Comparison of ENCODE assay signal across 9 mouse cellular contexts in the genomic region with DNA sequence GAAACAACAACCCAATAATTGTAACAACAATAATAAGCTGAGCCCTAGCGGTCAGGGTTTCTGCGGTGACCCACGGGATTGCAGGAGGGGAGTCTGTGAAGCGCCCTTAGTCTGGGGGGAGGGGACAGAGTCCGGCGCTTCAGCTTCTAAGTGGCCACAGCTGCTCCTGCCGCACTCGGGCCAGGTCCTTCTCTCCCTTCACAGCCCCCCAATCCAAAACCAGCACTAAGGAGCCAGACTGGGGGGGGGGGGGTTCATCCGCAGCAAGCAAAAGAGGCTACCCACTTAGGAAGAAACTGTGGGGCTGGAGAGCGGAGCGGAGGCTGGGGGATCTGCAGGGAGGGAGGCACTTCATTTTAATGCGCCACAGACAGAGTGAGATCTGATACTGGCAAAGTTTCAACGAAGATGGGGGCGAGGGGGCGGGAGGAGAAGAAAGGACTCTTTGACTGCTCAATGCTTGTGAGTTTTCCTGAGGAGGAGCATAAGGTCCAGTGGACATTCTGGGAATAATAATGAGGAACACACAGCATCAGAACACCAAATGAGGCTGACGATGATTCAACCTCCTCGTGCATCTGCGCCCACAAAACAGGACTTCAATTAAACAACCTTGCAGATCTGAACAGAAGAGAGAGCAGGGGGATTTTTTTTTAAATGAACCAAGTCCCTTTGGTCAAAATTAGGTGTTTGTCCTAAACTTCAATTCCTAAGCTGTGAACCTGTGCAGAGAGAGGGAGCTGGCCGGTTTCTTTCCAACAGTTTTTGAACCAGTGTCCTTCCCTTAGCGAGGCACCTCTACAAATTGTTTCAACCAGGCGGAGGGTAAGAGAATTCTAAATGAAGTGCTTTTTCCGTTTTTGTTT.
A peak's percentile ranks its signal among the peaks of the same experiment; 100 is the strongest.
DNase-seq lines count a peak whose midpoint lies in the region; ATAC-seq and TF ChIP-seq lines count a peak whose summit lies in the region.
"Had no signal": no experiment of that assay in that cellular context is flagged by ENCODE, and none has a peak within 500 bp of the region (broad histone marks: within the 10 kb centered on the region; RNA-seq: fewer than 3 reads in every experiment).

No protein-coding gene starts in this region.

- ATAC-seq in heart, embryonic 12.5 days (ENCODE audit: insufficient number of reproducible peaks, low FRiP score) = peak; percentile 72
- peak; percentile 92 for ATAC-seq in forebrain, postnatal 0 days
- ATAC-seq in stomach, embryonic 15.5 days (ENCODE audit: insufficient read depth, low FRiP score, low read depth) = peak; percentile 77; the same call in 1 of the 2 replicates
- ATAC-seq in megakaryocyte-erythroid progenitor cell, adult 5-6 weeks (replicated peaks; ENCODE audit: low FRiP score, low TSS enrichment, poor library complexity, severe bottlenecking) = no peak

- H3K9ac ChIP-seq in heart, embryonic 12.5 days = peak overlapping the region; percentile 58; the same call in 1 of the 2 replicates
- H3K9ac ChIP-seq in forebrain, postnatal 0 days = peak overlapping the region; percentile 33
- H3K9ac ChIP-seq in stomach, embryonic 15.5 days = peak overlapping the region; percentile 6; the same call in 1 of the 2 replicates

- no peaks in the 10 kb centered on the region for H3K36me3 ChIP-seq in heart, embryonic 12.5 days
- H3K36me3 ChIP-seq in forebrain, postnatal 0 days (ENCODE audit: insufficient read depth) = no peaks in the 10 kb centered on the region
- no peaks in the 10 kb centered on the region for H3K36me3 ChIP-seq in stomach, embryonic 15.5 days

- H3K4me1 ChIP-seq in heart, embryonic 12.5 days (replicated peaks) = peaks cover 8% of the 10 kb centered on the region
- peaks cover 7% of the 10 kb centered on the region; the same call in 1 of the 2 replicates for H3K4me1 ChIP-seq in forebrain, postnatal 0 days (ENCODE audit: insufficient read depth)
- H3K4me1 ChIP-seq in stomach, embryonic 15.5 days = no peaks in the 10 kb centered on the region; the same call in 1 of the 2 replicates

- H3K27me3 ChIP-seq in heart, embryonic 12.5 days (replicated peaks) = peaks cover 6% of the 10 kb centered on the region; the same call in 1 of the 2 replicates
- no peaks in the 10 kb centered on the region for H3K27me3 ChIP-seq in forebrain, postnatal 0 days (ENCODE audit: insufficient read depth, low read length)
- no peaks in the 10 kb centered on the region for H3K27me3 ChIP-seq in stomach, embryonic 15.5 days (replicated peaks)
- H3K27me3 ChIP-seq: CH12.LX had no signal

- no peaks in the 10 kb centered on the region for H3K9me3 ChIP-seq in heart, embryonic 12.5 days (replicated peaks)
- no peaks in the 10 kb centered on the region for H3K9me3 ChIP-seq in forebrain, postnatal 0 days (ENCODE audit: low read length)
- H3K9me3 ChIP-seq in stomach, embryonic 15.5 days = no peaks in the 10 kb centered on the region

- peak overlapping the region; percentile 59 for H3K4me3 ChIP-seq in heart, embryonic 12.5 days
- peak overlapping the region; percentile 35 for H3K4me3 ChIP-seq in forebrain, postnatal 0 days (ENCODE audit: low read depth, low read length)
- peak overlapping the region; percentile 40 for H3K4me3 ChIP-seq in stomach, embryonic 15.5 days (replicated peaks)

- no peak overlapping the region for H3K27ac ChIP-seq in heart, embryonic 12.5 days (ENCODE audit: poor library complexity, severe bottlenecking)
- H3K27ac ChIP-seq in forebrain, postnatal 0 days (ENCODE audit: low read depth, low read length) = peak overlapping the region; percentile 67; the same call in 1 of the 2 replicates
- H3K27ac ChIP-seq in stomach, embryonic 15.5 days = no peak overlapping the region

- TF ChIP-seq CTCF in forebrain, postnatal 0 days (IDR thresholded peaks at IDR 0.05; ENCODE audit: low read depth) = no peak

- DNase-seq in heart, adult 8-10 months (ENCODE audit: low spot score) = no peak
- peak; percentile 9 for DNase-seq in cerebellum, adult 8-10 months
- peak; percentile 82 for DNase-seq in forebrain, postnatal 0 days
- DNase-seq in layer of hippocampus, postnatal 10 days (ENCODE audit: low spot score in 2 of 2) = peak; percentile 64 to 71
- DNase-seq in lung, postnatal 36 days = peak; percentile 21

- peak overlapping the region; percentile 79 for H3K4me2 ChIP-seq in heart, embryonic 12.5 days
- peak overlapping the region; percentile 61 for H3K4me2 ChIP-seq in forebrain, postnatal 0 days (ENCODE audit: low read depth)
- peak overlapping the region; percentile 72 for H3K4me2 ChIP-seq in stomach, embryonic 15.5 days

- WGBS in heart, embryonic 12.5 days = 3% methylated on average over 22 of the region's 22 CpGs
- 3% methylated on average over 22 of the region's 22 CpGs for WGBS in forebrain, postnatal 0 days
- WGBS in stomach, embryonic 15.5 days = 5% methylated on average over 22 of the region's 22 CpGs

Comparison
In these comparisons a context has a peak if more than half of its experiments do, and no peak if none do; other contexts are left out.
1. H3K9ac ChIP-seq: peak in every context shown above with its lines; median percentile 58 in heart, embryonic 12.5 days; 33 in forebrain, postnatal 0 days; 6 in stomach, embryonic 15.5 days.